Mouse (Mus musculus) heart, postnatal 0 days (tissue): ENCODE data around the gene Itga2. TPM values are rescaled to one million over a fixed set of nuclear protein-coding genes. Genes with fewer than 3 reads are reported as not detected.

Source experiments
- ATAC-seq: fragments of 200-750 bp; cut with Nextera tagmentation; 2 replicates; pipeline ENCODE4 v1.8.0; 2017; ENCODE audit warnings: low read depth, moderate number of reproducible peaks, moderate library complexity; ENCODE audit not compliant: insufficient read depth
- DNase-seq: peaks from one replicate; pipeline ENCODE4 v3.0.0-alpha.2; 2016; ENCODE audit warnings: low spot score
- H3K27ac ChIP-seq: fragments of 300-500 bp; sonication (generic); 2 replicates; pipeline ENCODE4 v1.5.1; 2014; ENCODE audit warnings: low read depth, mild to moderate bottlenecking
- H3K27me3 ChIP-seq: fragments of 300-500 bp; sonication (generic); 2 replicates; pipeline ENCODE4 v1.6.1; 2014; ENCODE audit warnings: low read length, mixed read lengths; ENCODE audit not compliant: control insufficient read depth, insufficient read depth
- H3K36me3 ChIP-seq: fragments of 300-500 bp; sonication (generic); replicated peaks from 2 replicates; pipeline ENCODE4 v1.6.1; 2014; ENCODE audit warnings: low read length, mixed read lengths; ENCODE audit not compliant: control insufficient read depth, insufficient read depth
- H3K4me1 ChIP-seq: fragments of 300-500 bp; sonication (generic); 2 replicates; pipeline ENCODE4 v1.6.1; 2014; ENCODE audit warnings: antibody characterized with exemption; ENCODE audit not compliant: control insufficient read depth, insufficient read depth
- H3K4me2 ChIP-seq: fragments of 300-500 bp; sonication (generic); 2 replicates; pipeline ENCODE4 v1.6.1; 2014; ENCODE audit warnings: low read depth, mild to moderate bottlenecking, low read length, moderate library complexity
- H3K4me3 ChIP-seq: fragments of 300-500 bp; sonication (generic); 2 replicates; pipeline ENCODE4 v1.5.1; 2014; ENCODE audit warnings: low read depth, low read length
- H3K9ac ChIP-seq: fragments of 300-500 bp; sonication (generic); replicated peaks from 2 replicates; pipeline ENCODE4 v1.6.1; 2014; ENCODE audit warnings: low read depth, low read length, mixed read lengths
- H3K9me3 ChIP-seq: fragments of 300-500 bp; sonication (generic); replicated peaks from 2 replicates; pipeline ENCODE4 v1.6.1; 2016; ENCODE audit warnings: low read length; ENCODE audit not compliant: control insufficient read depth
- CTCF ChIP-seq: IDR thresholded peaks from 2 replicates; pipeline ENCODE4 v1.5.1; 2016; ENCODE audit warnings: antibody characterized with exemption, control low read depth, low read depth
- EP300 ChIP-seq: IDR thresholded peaks from 2 replicates; pipeline ENCODE4 v1.6.1; 2016; ENCODE audit warnings: antibody characterized with exemption, low read depth
- WGBS: fragments of 180-500 bp; shearing (Covaris S2); extraction: QIAGEN DNeasy Blood & Tissue Kit; methylation state at CpG from one replicate; pipeline ENCODE4 v1.1.7; 2014; 5-methylcytosine and 5-hydroxymethylcytosine counted together
- polyA plus RNA-seq: library from polyadenylated mRNA; unstranded; fragments of >200 nt; fragmentation: Nextera tagmentation; extraction: Ambion mirVana; gene quantifications from 2 replicates; pipeline ENCODE4 v1.2.1, GENCODE M21; 2015
- total RNA-seq: library from RNA; depleted of rRNA; stranded (reverse); fragments of >200 nt; gene quantifications from 2 replicates; pipeline ENCODE4 v1.2.3, GENCODE M21; 2014; ENCODE audit warnings: low replicate concordance

Gene Itga2
- total and polyA plus RNA-seq, 2 experiments from 2014 or later: 1.6 to 2.0 TPM

- Histone ChIP-seq H3K27me3 (no peaks in the 10 kb centered on the region), H3K27ac (no peak overlapping the region), H3K36me3 (no peaks in the 10 kb centered on the region), H3K4me1 (peaks cover 11% of the 10 kb centered on the region), H3K4me3 (no peak overlapping the region), H3K9me3 (no peaks in the 10 kb centered on the region), H3K9ac (no peak overlapping the region), H3K4me2 (no peak overlapping the region)
- no peak for TF ChIP-seq CTCF
- no peak for TF ChIP-seq EP300
- ATAC-seq (no peak), DNase-seq (no peak)
- 86% methylated on average over 4 of the region's 4 CpGs for WGBS
Measured at GRCm38 (mm10) chr13:114840545-114840944, 91.4 kb downstream of the Itga2 start.

GRCm38 (mm10) chr13:114839098-114839497, 92.8 kb downstream of the Itga2 start:
- Histone ChIP-seq H3K4me1 (peaks cover 11% of the 10 kb centered on the region), H3K9ac (0 out of 2 replicates have a peak overlapping the region, but pooled peaks have one; percentile 0), H3K27ac (peak overlapping the region; percentile 74), H3K4me2 (no peak overlapping the region), H3K9me3 (no peaks in the 10 kb centered on the region), H3K4me3 (no peak overlapping the region), H3K27me3 (no peaks in the 10 kb centered on the region), H3K36me3 (no peaks in the 10 kb centered on the region)
- 75% methylated on average over 9 of the region's 9 CpGs for WGBS
- DNase-seq (no peak), ATAC-seq (no peak)
- no peak for TF ChIP-seq EP300
- no peak for TF ChIP-seq CTCF

- H3K4me2 ChIP-seq: 0 out of 2 replicates have a peak overlapping the region, but pooled peaks have one; percentile 12
- H3K9ac ChIP-seq: 0 out of 2 replicates have a peak overlapping the region, but pooled peaks have one; percentile 0
Measured at GRCm38 (mm10) chr13:114838535-114838990, 93.3 kb downstream of the Itga2 start.

GRCm38 (mm10) chr13:114837061-114837460, 94.8 kb downstream of the Itga2 start:
- H3K4me2 ChIP-seq: no peak overlapping the region
- ATAC-seq (no peak), DNase-seq (no peak)
- H3K9ac ChIP-seq: no peak overlapping the region
- no peak overlapping the region for H3K27ac ChIP-seq
- no peaks in the 10 kb centered on the region for H3K9me3 ChIP-seq
- WGBS: 78% methylated on average over 7 of the region's 7 CpGs
- peaks cover 11% of the 10 kb centered on the region for H3K4me1 ChIP-seq
- H3K4me3 ChIP-seq: no peak overlapping the region
- H3K27me3 ChIP-seq: no peaks in the 10 kb centered on the region
- H3K36me3 ChIP-seq: no peaks in the 10 kb centered on the region
- TF ChIP-seq CTCF: no peak
- TF ChIP-seq EP300: no peak

More at GRCm38 (mm10) chr13:114838535-114838990, 93.3 kb downstream of the Itga2 start:
- no peaks in the 10 kb centered on the region for H3K27me3 ChIP-seq
- no peaks in the 10 kb centered on the region for H3K36me3 ChIP-seq
- DNase-seq (peak; percentile 57), ATAC-seq (peak; percentile 64)
- H3K27ac ChIP-seq: peak overlapping the region; percentile 74
- H3K4me1 ChIP-seq: peaks cover 11% of the 10 kb centered on the region
- no peaks in the 10 kb centered on the region for H3K9me3 ChIP-seq
- no peak overlapping the region for H3K4me3 ChIP-seq
- WGBS: 10% methylated on average over 5 of the region's 5 CpGs
- TF ChIP-seq CTCF: no peak
- TF ChIP-seq EP300: no peak

- 30% methylated on average over 2 of the region's 2 CpGs for WGBS
- no peak for DNase-seq
- TF ChIP-seq EP300 (no peak), CTCF (no peak)
Measured at GRCm38 (mm10) chr13:114834580-114834979, 97.3 kb downstream of the Itga2 start.

GRCm38 (mm10) chr13:114833351-114833750, 98.5 kb downstream of the Itga2 start:
- H3K9me3 ChIP-seq: no peaks in the 10 kb centered on the region
- ATAC-seq: no peak
- H3K4me3 ChIP-seq: no peak overlapping the region
- H3K4me1 ChIP-seq: peaks cover 3% of the 10 kb centered on the region
- 79% methylated on average over 4 of the region's 4 CpGs for WGBS
- H3K27me3 ChIP-seq: no peaks in the 10 kb centered on the region
- H3K36me3 ChIP-seq: peaks cover 25% of the 10 kb centered on the region
- H3K9ac ChIP-seq: no peak overlapping the region
- H3K27ac ChIP-seq: no peak overlapping the region
- TF ChIP-seq EP300 (no peak), CTCF (no peak)
- H3K4me2 ChIP-seq: no peak overlapping the region
- DNase-seq: no peak

More at GRCm38 (mm10) chr13:114834580-114834979, 97.3 kb downstream of the Itga2 start:
- Histone ChIP-seq H3K27me3 (no peaks in the 10 kb centered on the region), H3K36me3 (peaks cover 17% of the 10 kb centered on the region), H3K27ac (peak overlapping the region; percentile 51; the same call in 1 of the 2 replicates), H3K4me1 (peaks cover 11% of the 10 kb centered on the region), H3K9ac (no peak overlapping the region), H3K4me2 (no peak overlapping the region), H3K9me3 (no peaks in the 10 kb centered on the region), H3K4me3 (no peak overlapping the region)
- no peak for ATAC-seq
